Mouse (Mus musculus) bone marrow macrophage, adult 2 months (primary cell): ENCODE measurements around the gene Zbed6. TPM values are rescaled to one million over a fixed set of nuclear protein-coding genes. Genes with fewer than 3 reads are reported as not detected.

Experiments
- H3K27ac ChIP-seq: 2 replicates; pipeline ENCODE4 v1.5.1; 2012; ENCODE audit warnings: low read depth, low read length; ENCODE audit not compliant: insufficient read depth
- H3K4me1 ChIP-seq: 2 replicates; pipeline ENCODE4 v1.6.1; 2012; ENCODE audit warnings: low read length; ENCODE audit not compliant: control insufficient read depth, insufficient read depth
- H3K4me3 ChIP-seq: 2 replicates; pipeline ENCODE4 v1.5.1; 2012; ENCODE audit warnings: mild to moderate bottlenecking, low read length, moderate library complexity; ENCODE audit not compliant: insufficient read depth
- CTCF ChIP-seq: IDR thresholded peaks from 2 replicates; pipeline ENCODE4 v1.5.1; 2012; ENCODE audit warnings: low read depth, mild to moderate bottlenecking, low read length, moderate library complexity
- POLR2A ChIP-seq: IDR thresholded peaks from 2 replicates; pipeline ENCODE4 v1.6.1; 2012; ENCODE audit warnings: mild to moderate bottlenecking, low read depth, low read length, borderline replicate concordance
- polyA plus RNA-seq: library from polyadenylated mRNA; stranded (reverse); fragments of >200 nt; gene quantifications from 2 replicates; pipeline ENCODE4 v1.2.4, GENCODE M21; 2012; ENCODE audit not compliant: missing spikeins, insufficient read depth, insufficient read length

The Zbed6 gene
- polyA plus RNA-seq, 1 experiment, result 6.6 TPM

DNA sequence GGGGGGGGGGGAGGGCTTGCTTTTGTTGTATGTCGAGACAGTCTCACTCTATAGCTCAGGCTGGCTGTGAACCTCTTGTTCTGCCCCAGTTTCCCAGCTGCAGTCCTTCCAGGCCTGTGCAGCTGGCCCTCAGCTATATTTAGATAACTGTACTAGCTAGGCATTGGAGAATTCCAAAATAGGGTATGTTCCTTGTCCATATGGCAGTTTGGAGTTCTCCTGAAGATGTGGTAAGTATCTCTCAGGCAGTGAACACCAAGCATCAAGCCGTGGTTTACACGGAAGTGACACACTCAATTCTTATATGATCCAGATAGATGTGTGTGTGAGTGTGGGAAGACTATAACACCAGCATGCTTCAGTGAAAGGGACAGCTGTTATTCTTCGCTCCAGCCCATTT, 2.7 kb upstream of the Zbed6 start:
- H3K27ac ChIP-seq, result no peak overlapping the region
- peaks cover 9% of the 10 kb centered on the region for H3K4me1 ChIP-seq
- no peak overlapping the region for H3K4me3 ChIP-seq
- TF ChIP-seq POLR2A (no peak), CTCF (no peak)

GRCm38 (mm10) chr1:133662941-133663340, 2.3 kb upstream of the Zbed6 start:
- H3K4me3 ChIP-seq, result no peak overlapping the region
- no peak overlapping the region for H3K27ac ChIP-seq
- TF ChIP-seq POLR2A (no peak), CTCF (no peak)
- H3K4me1 ChIP-seq, result peaks cover 9% of the 10 kb centered on the region

- peaks cover 18% of the 10 kb centered on the region for H3K4me1 ChIP-seq
- H3K4me3 ChIP-seq, result peak within 1 kb of the TSS; percentile 82
- TF ChIP-seq POLR2A, result no peak
- H3K27ac ChIP-seq, result peak within 1 kb of the TSS; percentile 85
Observed at GRCm38 (mm10) chr1:133661203-133661933, 683 bp upstream of the Zbed6 start, which contains the start of gene Gm38394. Gene Gm38394 (minus strand): TSS chr1:133661318.

GRCm38 (mm10) chr1:133658878-133659277, 1.8 kb downstream of the Zbed6 start:
- peaks cover 18% of the 10 kb centered on the region for H3K4me1 ChIP-seq
- no peak overlapping the region for H3K27ac ChIP-seq
- TF ChIP-seq POLR2A (no peak), CTCF (no peak)
- H3K4me3 ChIP-seq, result no peak overlapping the region

DNA sequence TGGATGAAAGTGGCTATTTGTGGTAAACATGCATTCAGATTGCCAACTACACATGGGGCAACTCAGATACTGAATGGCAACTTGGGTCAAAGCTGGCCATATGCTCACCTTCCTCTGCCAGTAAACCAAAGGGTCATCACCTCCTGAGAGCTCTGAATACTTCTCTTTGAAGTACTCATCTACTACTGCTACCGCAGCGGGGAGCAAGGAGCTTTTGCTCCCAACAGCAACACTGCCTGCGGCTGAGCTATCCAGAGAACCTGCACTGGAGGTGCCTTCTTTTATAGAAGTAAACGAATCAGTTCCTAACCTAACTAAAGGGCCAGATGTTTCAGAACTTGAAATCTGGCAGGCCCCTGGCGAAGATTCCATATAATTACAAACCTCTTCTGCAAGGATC, 3.9 kb downstream of the Zbed6 start:
- Histone ChIP-seq H3K4me3 (no peak overlapping the region), H3K27ac (no peak overlapping the region), H3K4me1 (peaks cover 18% of the 10 kb centered on the region)
- TF ChIP-seq CTCF, result no peak
- no peak for TF ChIP-seq POLR2A

GRCm38 (mm10) chr1:133653033-133653432, 7.7 kb downstream of the Zbed6 start:
- TF ChIP-seq CTCF (no peak), POLR2A (no peak)
- H3K4me3 ChIP-seq, result no peak overlapping the region
- H3K27ac ChIP-seq, result no peak overlapping the region
- H3K4me1 ChIP-seq, result peaks cover 9% of the 10 kb centered on the region; the same call in 1 of the 2 replicates

DNA sequence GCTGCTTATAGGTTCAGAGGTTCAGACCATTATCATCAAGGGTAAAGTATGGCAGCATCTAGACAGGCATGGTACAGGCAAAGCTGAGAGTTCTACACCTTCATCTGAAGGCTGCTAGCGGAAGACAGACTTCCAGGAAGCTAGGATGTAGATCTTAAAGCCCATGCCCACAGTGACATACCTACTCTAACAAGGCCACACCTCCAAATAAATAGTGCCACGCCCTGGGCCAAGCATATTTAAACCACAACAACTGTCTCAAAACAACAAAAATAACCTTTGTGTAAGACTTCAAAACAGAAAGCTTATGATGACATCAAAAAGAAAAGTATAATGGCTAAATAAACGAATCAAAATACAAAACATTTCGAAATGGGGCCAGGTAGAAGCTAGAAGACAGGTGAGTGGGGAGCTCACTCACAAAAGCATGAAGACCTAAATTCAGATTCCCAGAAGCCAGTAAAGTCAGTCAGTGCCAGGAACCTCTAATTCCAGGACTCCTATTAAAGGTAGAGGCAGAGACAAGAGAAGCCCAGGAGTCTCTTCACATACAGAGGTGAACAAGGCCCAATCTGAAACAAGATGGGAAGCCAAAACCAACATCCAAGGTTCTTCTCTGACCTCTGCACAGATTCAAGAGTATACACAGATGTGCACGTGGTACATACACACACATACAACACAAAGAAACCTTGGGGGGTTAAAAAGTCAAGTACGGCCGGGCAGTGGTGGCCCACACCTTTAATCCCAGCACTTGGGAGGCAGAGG, 10.2 kb downstream of the Zbed6 start:
- TF ChIP-seq CTCF (no peak), POLR2A (no peak)
- no peak overlapping the region for H3K27ac ChIP-seq
- no peaks in the 10 kb centered on the region for H3K4me1 ChIP-seq
- H3K4me3 ChIP-seq, result no peak overlapping the region

GRCm38 (mm10) chr1:133645652-133646051, 15.0 kb downstream of the Zbed6 start:
- Histone ChIP-seq H3K27ac (no peak overlapping the region), H3K4me1 (no peaks in the 10 kb centered on the region), H3K4me3 (no peak overlapping the region)
- TF ChIP-seq POLR2A, result no peak
- no peak for TF ChIP-seq CTCF

GRCm38 (mm10) chr1:133641163-133641562, 19.5 kb downstream of the Zbed6 start:
- TF ChIP-seq CTCF (no peak), POLR2A (no peak)
- Histone ChIP-seq H3K4me1 (no peaks in the 10 kb centered on the region), H3K27ac (no peak overlapping the region), H3K4me3 (no peak overlapping the region)

DNA sequence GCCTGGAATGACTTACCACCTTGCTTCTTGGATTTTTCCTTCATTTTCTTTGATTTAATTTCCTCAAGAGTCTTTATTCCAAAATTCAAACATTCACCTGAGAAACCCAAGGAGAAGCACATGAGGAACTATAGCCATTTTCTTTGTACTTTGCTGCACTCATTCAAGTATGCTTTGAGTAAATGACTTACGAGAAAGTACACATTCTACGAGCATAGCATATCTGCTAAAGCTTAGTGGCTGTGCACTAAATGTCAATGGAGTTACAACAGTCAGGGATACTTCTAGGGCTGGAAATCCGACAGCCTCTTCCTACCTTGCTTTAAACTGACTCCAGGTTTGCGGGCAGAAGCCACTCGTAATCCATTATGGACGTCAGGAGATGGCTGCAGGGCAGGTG, 22.2 kb downstream of the Zbed6 start:
- no peaks in the 10 kb centered on the region for H3K4me1 ChIP-seq

More for the DNA sequence above, 22.2 kb downstream of the Zbed6 start:
- Histone ChIP-seq H3K4me3 (no peak overlapping the region), H3K27ac (no peak overlapping the region)
- TF ChIP-seq CTCF (no peak), POLR2A (no peak)
